Mouse (Mus musculus): Measurements from ENCODE around the gene Mrpl18.
"Not testable (repeated sequence)": the region's sequence is repeated elsewhere in the genome, so short reads cannot be mapped to it uniquely, and the experiment has no call there.

The Mrpl18 gene

DNA sequence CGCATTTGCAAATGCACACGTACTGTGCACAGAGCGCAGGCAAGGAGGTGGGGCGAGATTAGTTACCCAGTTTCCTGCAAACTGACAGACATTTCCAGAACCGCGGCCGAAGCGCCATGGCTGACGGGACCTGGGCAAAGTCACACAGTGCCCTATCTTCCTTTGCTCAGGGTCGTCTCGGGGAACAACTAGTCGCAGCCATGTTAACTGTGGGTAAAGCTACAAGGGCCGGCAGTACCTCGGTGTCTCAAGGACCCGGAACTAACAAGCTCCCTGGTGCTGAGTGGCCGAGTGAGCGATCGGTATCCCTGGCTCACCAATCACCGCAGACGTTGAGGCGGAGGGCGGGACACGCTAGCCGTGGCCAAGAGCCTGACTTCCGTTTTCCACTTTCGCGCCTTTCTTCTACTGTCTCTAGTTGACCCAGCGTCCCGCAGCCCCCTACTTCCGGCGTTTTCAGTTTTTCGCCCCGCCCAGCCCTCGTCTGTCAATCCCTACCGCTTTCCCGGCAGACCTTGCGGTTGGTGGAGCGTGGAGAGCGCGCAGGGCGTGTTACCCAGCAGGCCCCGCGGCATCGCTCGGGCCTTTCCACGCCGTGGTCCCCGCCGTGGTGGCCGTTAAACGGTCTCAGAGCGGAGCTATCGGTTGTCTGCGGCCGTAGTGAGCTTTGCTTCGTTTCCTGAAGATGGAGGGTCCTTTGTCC, at the start of gene Mrpl18:
TSS of gene Mrpl18 (minus strand) at position 465 of the 703 bp plus-strand sequence.
- peak; percentile 100 for DNase-seq (ENCODE audit: low read depth, low spot score)

DNA sequence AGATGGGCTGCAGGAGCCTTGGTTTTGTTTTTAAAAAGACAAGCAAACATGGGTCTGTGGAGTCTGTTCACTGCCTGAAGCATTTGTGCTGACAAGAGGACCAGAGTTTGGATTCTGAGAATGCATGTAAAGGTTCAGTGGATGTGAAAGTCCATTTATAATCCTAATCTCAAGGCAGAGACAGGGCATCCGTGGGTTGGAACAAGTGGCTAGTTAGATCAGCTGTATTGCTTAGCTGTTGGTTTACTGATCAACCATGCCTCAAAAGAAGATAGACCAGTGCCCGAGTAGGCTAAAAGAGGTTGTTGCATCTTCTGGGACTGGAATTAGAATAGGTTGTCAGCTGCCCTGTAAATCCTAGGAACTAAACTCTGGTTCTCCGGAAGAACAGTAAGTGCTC, 47.3 kb upstream of the Mrpl18 start:
- DNase-seq (ENCODE audit: low read depth, low spot score): no peak

DNA sequence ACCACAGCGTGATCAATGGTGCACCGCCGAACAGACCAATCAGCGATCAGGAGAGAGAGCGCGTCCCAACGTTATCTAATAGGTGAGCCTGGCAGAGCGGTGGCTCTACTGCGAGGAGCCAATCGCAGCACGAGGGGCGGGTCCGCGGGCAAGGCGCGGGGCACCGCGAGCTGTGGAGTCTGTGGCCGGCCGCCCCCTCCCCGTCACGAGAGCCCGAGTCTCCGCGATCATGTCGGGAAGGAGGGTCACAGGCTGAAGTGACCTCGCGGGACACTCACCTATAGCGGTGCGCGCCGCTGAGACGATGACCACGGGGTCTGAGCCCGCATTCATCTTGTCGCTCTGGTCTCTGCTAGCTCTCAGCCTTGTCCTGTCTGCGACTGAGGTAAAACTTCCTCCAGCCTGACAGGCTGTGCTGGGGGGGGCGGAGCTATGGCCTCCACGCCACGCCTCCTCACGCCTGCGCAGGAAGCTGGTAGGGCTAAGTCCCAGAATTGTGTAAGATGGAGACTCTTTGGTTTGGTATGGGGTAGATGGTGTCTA, 44.3 kb upstream of the Mrpl18 start, which contains the start of gene Acat2:
TSS of gene Acat2 (minus strand) at position 417 of the 543 bp plus-strand sequence.
- peak; percentile 95 for DNase-seq (ENCODE audit: low read depth, low spot score)

DNA sequence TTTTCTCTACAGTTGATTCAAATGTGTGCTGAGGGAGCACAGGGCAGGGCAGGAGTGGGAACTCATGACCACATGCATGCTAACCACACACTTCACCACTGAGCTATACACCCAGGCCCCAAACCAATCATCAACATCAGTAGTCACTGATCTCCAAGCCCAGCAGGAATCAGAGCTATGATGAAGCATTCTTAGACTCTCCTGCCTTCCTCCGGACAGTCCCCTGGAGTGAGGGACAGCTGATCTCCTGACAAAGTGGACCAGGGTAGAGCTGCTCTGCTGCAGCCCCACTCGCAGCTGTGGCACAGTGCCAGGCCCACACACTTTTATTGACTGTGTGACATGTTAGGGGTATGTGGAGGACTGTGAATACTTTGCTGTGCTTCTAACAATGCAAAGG, 43.2 kb upstream of the Mrpl18 start:
- not testable (repeated sequence) for DNase-seq (ENCODE audit: low read depth, low spot score)

DNA sequence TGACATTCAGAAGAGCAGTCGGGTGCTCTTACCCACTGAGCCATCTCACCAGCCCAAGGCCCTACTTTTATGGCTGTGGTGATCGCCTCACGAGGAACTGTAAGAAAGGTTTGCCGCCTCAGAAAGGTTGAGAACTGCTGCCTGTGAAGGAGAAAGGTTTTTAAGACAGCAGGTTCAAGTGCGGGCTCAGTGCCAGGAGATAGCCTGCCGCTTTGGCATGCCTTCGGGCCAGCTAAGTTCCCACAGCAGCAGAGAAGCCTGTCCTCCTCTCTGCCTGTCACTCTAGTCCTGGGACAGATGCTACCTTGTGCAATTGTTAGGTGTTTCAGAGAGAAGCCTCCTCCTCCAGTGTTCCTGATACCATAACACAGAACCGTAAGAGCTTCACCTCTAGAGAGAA, 40.5 kb upstream of the Mrpl18 start:
- no peak for DNase-seq (ENCODE audit: low read depth, low spot score)

DNA sequence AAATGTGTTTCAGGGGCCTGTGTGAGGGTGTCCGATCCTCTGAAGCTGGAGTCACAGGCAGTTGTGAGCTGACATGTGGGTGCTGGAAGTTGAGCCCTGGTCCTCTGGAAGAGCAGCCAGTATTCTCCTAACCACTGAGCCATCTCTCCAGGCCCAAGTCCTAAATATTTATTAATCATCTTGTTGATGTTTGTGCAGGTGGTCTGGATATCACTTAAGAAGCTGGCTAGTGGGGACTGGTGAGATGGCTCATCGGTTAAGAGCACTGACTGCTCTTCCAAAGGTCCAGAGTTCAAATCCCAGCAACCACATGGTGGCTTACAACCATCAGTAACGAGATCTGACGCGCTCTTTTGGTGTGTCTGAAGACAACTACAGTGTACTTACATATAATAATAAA, 33.5 kb upstream of the Mrpl18 start:
- no peak for DNase-seq (ENCODE audit: low read depth, low spot score)

DNA sequence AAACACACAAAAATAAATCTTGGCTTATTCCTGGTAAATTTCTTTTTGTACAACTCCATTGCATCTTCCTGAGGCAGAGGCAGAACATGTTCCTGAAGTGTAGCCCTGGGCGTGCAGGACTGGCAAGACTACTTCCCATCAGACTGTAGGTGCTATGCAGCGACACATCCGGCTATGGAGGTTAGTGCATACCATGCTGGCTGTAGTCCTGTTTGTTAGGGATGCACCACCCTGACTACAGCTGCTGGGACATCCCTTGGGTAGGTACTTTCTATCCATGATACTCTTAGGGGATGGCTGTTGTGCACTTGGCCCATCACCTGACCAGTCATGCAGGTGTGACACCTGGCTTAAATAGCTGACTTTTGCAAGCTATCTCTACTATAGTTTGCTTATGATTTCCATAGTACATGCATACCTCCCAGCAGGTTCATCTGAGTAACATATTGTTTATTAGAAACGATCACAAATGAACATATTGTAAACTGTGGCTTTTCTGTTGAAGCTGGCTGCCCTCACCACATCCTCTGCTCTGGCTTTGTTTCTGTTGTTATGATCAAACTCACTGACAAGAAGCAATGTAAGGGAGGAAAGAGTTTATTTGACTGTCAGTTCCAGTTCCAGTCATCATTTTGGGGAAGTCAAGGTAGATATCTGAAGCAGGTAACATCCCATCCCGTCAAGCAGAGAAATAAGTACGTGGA, 26.5 kb upstream of the Mrpl18 start:
- no peak for DNase-seq (ENCODE audit: low read depth, low spot score)

DNA sequence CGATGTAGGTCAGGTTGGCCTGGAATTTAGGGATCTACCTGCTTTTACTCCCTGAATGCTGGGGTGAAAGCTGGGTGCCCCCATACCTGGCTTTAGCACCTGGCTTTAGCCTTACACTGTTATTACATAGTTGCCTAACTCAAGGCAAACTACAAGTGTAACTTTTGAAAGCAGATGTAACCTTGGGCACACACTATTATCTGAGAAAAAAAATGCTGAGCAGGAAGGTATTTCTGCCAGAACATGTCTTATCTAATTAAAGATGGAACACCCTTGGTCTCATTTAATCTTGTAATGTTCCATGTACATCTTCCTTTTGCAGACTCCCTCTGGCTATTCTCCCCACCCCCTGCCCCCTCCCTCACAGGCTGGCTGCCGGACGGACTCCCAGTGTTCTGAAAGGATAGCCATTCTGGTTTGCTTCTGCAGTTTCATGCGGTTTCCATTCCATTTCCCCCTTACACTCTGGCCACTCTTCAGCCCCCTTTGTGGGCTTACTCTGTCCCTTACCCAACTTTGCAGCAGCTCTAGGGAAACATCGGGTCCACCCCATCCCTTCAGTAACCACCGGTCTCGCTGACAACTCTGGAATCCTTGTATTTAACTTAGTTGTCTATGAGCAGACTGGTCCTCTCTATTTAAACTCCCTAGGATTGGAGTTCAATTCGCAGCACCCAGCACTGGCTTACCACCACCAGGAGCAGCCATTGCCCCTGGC, 25.6 kb upstream of the Mrpl18 start:
- no peak for DNase-seq (ENCODE audit: low read depth, low spot score)

DNA sequence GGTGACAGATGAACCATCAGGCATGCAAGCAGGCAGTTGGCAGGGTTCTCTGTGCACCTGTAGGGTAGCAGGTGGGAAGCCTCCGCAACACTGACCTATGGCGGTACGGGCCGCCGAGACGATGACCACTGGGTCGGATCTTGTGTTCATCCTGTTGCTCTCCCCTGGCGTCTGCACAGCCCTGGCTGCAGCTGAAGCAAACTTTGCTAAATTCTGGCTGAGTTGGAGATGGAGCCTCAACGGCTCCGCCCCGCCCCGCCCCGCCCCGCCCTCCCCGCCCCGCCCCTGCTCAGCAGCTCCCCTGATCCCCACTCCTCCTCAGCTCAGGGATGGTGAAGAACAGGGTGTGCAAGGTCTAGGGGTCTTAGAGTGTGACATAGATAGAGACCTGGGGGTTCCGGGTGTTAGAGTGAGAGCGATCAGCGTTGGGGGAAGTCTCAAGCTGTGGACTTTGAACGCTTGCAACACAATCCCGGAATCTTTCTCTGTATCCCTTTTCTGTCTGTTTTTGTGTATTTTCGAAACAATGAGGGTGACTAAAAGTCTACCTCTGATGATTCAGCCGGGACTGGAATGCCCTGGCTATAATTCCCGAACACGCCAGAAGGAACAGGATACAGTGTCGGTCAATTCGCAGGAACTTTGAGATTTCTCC, 24.1 kb upstream of the Mrpl18 start, which contains the start of gene Acat3:
TSS of gene Acat3 (minus strand) at position 450 of the 655 bp plus-strand sequence.
- peak; percentile 55 for DNase-seq (ENCODE audit: low read depth, low spot score)

DNA sequence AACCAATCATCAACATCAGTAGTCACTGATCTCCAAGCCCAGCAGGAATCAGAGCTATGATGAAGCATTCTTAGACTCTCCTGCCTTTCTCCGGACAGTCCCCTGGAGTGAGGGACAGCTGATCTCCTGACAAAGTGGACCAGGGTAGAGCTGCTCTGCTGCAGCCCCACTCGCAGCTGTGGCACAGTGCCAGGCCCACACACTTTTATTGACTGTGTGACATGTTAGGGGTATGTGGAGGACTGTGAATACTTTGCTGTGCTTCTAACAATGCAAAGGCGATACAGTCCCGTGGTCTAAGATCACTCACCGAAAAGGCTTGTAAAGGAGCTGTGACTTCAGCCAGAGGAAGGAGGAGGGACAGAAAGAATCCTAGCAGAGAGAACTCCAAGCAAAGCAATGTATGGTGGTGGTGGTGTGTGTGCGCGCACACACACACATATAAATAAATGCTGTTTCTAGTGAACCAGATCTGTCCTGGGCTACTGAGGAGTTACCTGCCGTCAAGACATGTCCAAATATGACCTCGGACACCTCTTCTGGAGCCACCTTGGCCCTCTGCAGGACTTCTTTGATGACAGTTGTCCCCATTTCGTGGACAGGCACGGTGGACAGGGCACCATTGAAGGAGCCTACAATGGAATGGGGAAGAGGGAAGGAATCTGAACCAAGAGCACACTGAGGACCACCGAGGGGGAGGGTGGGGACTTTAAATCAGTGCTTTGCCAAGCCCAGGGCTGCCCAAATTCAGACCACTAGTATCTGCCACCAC, 23.4 kb upstream of the Mrpl18 start:
- DNase-seq (ENCODE audit: low read depth, low spot score): not testable (repeated sequence)

DNA sequence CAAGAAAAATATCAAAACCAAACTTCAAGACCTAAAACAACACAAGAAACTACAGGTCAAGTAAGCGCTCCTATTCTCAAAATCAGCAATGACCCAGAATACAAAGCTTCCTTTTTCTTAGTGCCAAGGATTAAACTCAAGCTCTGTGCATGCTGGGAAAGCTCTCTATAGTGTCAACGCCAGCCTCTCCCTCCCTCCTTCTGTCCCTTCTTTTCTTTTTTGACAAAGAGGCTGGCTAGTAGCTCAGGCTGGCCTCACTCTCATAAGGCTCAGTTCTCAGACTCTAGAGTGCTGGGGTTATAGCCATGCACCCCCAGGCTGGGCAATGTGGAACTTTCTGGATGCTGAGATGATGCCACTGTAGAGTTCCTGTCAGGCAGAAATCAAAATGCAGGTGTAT, 21.9 kb upstream of the Mrpl18 start:
- no peak for DNase-seq (ENCODE audit: low read depth, low spot score)

DNA sequence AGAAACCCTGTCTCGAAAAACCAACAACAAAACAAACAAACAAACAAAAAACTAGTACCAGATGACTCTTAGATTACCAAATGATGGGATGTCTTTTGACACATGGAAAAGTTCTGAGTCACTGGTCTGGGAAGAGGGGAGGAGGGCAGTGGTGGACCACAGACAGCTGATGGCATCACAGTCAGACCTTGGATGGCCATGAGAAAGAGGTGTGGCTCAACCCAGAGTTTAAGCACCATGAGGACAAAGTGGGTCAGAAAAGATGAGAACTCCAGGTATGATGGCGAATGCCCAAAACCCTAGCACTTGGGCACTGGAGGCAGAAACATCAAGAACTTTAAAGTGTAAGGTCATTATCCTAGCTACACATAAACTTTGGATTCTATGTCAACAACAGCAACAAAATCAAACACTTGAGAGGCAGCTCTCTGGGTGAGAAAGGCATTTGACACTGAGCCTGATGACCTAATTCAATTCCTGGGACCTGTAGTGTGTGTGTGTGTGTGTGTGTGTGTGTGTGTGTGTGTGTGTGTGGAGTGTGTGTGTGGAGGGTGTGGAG, 21.3 kb upstream of the Mrpl18 start:
- peak; percentile 49 for DNase-seq (ENCODE audit: low read depth, low spot score)

DNA sequence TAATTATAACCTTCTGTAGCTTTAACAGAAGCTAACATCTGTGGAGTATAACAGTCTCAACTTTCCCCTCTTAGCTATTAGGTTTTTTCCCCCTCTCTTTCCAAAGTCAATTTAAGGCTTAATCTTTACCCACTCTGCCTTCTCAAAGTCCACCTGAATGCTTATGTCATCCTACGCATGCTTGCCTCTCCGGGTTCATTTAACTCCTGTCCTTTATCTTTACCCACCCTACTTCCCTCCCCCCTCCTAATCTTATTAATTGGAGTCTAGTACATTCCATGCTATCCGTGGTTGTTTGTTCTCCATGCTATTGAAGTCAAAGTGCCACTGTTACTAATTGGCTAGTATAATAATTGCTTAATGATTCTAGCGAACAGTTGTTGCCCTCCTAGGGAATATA, 19.6 kb upstream of the Mrpl18 start:
- DNase-seq (ENCODE audit: low read depth, low spot score): no peak

DNA sequence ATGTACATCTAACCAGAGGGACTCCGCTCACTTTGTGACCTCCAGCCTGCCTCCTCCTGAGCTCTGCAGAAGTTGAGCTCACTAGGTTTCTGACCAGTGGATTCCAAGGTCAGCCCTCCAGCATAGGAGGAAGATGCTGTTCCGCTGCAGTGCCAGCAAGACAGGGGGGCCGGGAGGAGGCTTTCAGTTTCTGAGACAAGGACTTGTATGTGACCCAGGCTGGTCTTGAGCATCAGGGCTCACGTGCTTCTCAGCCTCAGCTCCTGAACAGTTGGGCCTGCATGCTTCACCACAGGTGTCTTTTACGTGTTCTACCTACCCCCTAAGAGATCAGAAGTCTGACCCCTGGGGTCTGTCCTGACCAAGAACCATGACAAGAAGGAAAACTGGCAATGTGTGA, 15.4 kb upstream of the Mrpl18 start:
- not testable (repeated sequence) for DNase-seq (ENCODE audit: low read depth, low spot score)

DNA sequence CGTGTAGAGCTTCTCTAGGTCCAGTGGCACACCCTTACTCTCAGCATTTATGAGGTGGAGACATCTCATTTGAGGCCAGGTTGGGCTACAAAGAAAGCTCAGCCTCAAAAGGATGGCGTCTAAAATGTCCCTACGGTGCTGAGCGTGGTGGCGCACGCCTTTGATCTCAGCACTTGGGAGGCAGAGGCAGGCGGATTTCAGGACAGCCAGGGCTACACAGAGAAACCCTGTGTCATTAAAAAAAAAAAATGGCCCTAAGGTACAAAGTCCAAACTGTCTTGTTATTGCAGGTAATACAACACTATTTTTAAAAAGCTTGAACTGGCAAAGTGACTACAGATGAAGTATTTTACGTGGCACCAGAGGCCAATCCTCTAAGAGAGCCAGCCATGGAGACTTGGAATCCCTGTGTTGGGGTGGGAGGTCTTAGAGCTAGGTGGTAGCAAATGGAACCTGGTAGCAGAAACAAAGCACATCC, 9.6 kb upstream of the Mrpl18 start:
- no peak for DNase-seq (ENCODE audit: low read depth, low spot score)

DNA sequence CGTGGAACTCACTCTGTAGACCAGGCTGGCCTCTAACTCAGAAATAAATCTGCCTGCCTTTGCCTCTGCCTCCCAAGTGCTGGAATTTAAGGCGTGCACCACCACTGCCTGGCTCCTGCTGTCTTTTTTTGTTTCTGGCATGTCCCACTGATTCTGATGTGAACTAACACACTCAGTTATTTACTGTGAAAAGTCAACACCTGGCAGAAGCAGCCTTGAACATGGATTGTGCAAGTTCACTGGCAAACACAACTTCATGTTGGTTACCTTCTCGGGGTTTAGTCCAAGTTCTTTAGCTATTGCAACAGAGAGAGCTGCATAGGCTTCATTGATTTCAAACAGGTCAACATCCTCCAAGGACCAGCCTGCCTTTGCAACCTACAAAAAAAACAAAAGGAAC, 8.9 kb upstream of the Mrpl18 start:
- DNase-seq (ENCODE audit: low read depth, low spot score): no peak

DNA sequence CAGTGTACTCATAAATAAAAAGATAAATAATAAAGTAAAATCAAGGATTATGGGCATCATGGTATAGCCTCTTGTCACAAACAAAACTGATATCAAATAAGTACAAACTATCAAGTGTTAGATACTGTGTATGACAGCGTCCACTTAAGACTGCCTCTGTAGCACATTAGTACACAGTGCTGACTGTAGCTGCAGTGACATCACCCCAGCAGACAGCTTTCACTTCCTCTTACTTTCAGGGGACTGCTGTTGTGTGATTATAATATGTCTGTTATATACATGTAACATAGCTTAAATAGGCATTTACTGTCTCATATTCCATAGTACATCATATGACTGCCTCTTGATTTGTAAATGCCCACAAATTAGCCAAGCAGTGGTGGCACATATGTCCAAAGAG, 4.9 kb upstream of the Mrpl18 start:
- DNase-seq (ENCODE audit: low read depth, low spot score): no peak

DNA sequence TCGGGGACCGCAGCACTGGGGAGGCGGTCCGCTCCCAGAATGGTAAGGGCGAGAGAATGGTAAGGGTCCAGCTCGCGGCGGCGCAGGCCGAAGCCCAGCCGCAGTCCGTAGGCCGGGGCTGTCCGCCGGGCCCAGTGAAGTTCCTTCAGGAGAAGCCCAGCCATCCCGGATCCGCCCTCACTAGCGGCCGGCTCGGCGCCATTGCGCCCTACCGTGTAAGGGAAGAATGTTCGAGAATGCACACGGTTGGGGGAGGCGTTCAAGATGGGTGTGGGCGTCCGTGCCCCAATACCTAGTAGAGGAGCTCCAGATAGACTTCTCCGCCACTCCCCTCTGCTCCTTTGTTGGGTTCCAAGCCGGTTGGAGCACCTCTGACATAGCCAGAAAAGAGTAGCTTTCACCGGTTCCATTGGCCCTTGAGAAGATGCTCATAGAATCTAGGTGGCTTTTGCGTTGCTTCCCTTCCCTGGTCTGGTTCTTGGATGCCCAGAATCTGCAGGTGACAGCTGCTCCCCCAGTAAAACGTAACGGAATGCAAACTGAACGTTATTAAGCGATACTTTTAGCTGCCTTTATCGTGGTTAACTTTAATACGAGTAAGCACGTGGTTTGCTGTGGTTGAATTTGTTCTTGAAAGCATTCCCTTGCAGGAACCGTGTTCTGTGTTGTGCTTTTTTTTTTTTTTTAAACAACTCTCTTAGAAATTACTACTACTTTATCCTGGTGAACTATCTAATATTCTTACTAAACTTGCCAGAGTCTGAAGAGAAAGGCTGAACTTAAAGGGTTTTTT, 639 bp upstream of the Mrpl18 start:
- peak; percentile 64 for DNase-seq (ENCODE audit: low read depth, low spot score)

DNA sequence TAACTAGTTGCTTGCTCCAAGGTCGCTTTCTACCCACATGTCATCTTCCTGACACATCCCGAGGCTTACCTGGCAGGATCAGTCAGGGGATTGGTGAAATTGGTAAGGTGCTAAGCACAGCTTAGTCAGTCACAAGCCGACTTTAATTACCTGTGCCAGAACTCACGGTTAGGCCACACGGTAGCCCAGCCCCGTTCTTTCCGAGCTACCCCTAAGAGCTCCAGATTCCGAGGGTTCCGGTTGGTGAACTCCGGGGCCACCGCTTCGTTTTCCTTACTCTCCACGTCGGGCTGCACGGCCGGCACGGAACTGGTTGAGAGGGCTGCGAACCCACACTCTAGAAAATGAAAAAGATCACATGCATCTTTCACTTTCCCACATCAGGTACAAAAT, 661 bp downstream of the Mrpl18 start, which contains the start of gene Tcp1:
TSS of gene Tcp1 (plus strand) at position 214 of the 393 bp plus-strand sequence.
- DNase-seq (ENCODE audit: low read depth, low spot score): no peak

DNA sequence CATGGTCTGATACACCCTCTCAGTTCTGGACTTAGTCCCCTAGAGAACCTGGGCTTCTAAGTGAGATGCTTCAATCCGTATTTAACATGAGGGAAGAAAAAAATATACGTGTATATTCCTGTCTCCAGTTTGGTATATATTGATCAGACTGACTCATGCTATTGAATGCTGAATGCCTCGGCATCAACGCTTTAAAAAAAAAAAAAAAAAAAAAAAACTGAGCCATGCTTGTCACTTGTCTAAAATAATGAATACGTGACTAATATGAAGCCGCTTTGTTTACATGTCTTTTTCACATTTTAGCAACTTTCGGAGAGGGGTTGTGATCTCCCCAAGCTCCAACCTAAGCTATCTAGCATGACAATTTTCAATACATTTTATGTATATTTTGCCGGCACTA, 5.8 kb downstream of the Mrpl18 start:
- DNase-seq (ENCODE audit: low read depth, low spot score): no peak

Data from 3T3-L1 (cell line).